Mouse (Mus musculus) hindbrain, embryonic 15.5 days (tissue): ENCODE measurements at regions not wholly inside any gene's neighbourhood (a gene's known extent, or its start where the extent isn't known, plus 50 kb on each side); places are given as distances from the start of the nearest gene placed in this dataset.
A peak's percentile ranks its signal among the peaks of the same experiment; 100 is the strongest.

Source experiments
- ATAC-seq: fragments of 200-750 bp; cut with Nextera tagmentation; 2 replicates; pipeline ENCODE4 v1.8.0; 2017; ENCODE audit warnings: low read depth, moderate number of reproducible peaks, moderate TSS enrichment; ENCODE audit not compliant: low FRiP score
- H3K27ac ChIP-seq: fragments of 300-500 bp; sonication (generic); replicated peaks from 2 replicates; pipeline ENCODE4 v1.5.1; 2015; ENCODE audit warnings: mild to moderate bottlenecking, inconsistent platforms
- H3K27me3 ChIP-seq: fragments of 300-500 bp; sonication (generic); 2 replicates; pipeline ENCODE4 v1.6.1; 2015; ENCODE audit warnings: control low read depth, inconsistent platforms
- H3K36me3 ChIP-seq: fragments of 300-500 bp; sonication (generic); 2 replicates; pipeline ENCODE4 v1.6.1; 2015; ENCODE audit warnings: control low read depth, inconsistent platforms
- H3K4me1 ChIP-seq: fragments of 300-500 bp; sonication (generic); replicated peaks from 2 replicates; pipeline ENCODE4 v1.6.1; 2015; ENCODE audit warnings: control low read depth, inconsistent platforms
- H3K4me2 ChIP-seq: fragments of 300-500 bp; sonication (generic); 2 replicates; pipeline ENCODE4 v1.6.1; 2015; ENCODE audit warnings: moderate library complexity, mild to moderate bottlenecking, inconsistent platforms
- H3K4me3 ChIP-seq: fragments of 300-500 bp; sonication (generic); 2 replicates; pipeline ENCODE4 v1.5.1; 2015; ENCODE audit warnings: mild to moderate bottlenecking, inconsistent platforms
- H3K9ac ChIP-seq: fragments of 300-500 bp; sonication (generic); 2 replicates; pipeline ENCODE4 v1.6.1; 2015; ENCODE audit warnings: inconsistent platforms
- H3K9me3 ChIP-seq: fragments of 300-500 bp; sonication (generic); 2 replicates; pipeline ENCODE4 v1.6.1; 2016; ENCODE audit warnings: control low read depth, inconsistent platforms
- WGBS: fragments of 180-500 bp; shearing (Covaris S2); methylation state at CpG from one replicate; pipeline ENCODE4 v1.1.7; 2015; 5-methylcytosine and 5-hydroxymethylcytosine counted together

GRCm38 (mm10) chr13:44390666-44391390 lies 338.4 kb upstream of the Jarid2 start:
- ATAC-seq: no peak
- H3K9ac ChIP-seq: no peak overlapping the region
- no peak overlapping the region for H3K4me2 ChIP-seq
- WGBS: 81% methylated on average over 9 of the region's 9 CpGs
- no peaks in the 10 kb centered on the region for H3K9me3 ChIP-seq
- no peak overlapping the region for H3K27ac ChIP-seq
- no peaks in the 10 kb centered on the region for H3K27me3 ChIP-seq
- no peaks in the 10 kb centered on the region for H3K36me3 ChIP-seq
- H3K4me3 ChIP-seq: no peak overlapping the region
- H3K4me1 ChIP-seq: no peaks in the 10 kb centered on the region

GRCm38 (mm10) chr13:44394016-44394415 lies 335.3 kb upstream of the Jarid2 start:
- Histone ChIP-seq H3K27ac (no peak overlapping the region), H3K4me1 (no peaks in the 10 kb centered on the region), H3K4me2 (no peak overlapping the region), H3K4me3 (no peak overlapping the region), H3K9me3 (no peaks in the 10 kb centered on the region), H3K27me3 (no peaks in the 10 kb centered on the region), H3K9ac (no peak overlapping the region), H3K36me3 (no peaks in the 10 kb centered on the region)
- no peak for ATAC-seq
- WGBS: 89% methylated on average over 5 of the region's 5 CpGs

GRCm38 (mm10) chr13:44398613-44399369 lies 330.5 kb upstream of the Jarid2 start:
- 73% methylated on average over 15 of the region's 15 CpGs for WGBS
- Histone ChIP-seq H3K4me3 (no peak overlapping the region), H3K36me3 (no peaks in the 10 kb centered on the region), H3K4me1 (0 out of 2 replicates have a peak, but pooled peaks cover 8% of the 10 kb centered on the region), H3K9me3 (no peaks in the 10 kb centered on the region), H3K27me3 (no peaks in the 10 kb centered on the region), H3K9ac (no peak overlapping the region), H3K4me2 (no peak overlapping the region), H3K27ac (no peak overlapping the region)
- 0 out of 2 replicates have a peak, but pooled peaks have one; percentile 30 for ATAC-seq

GRCm38 (mm10) chr13:44399370-44399685 lies 329.9 kb upstream of the Jarid2 start:
- Histone ChIP-seq H3K9ac (no peak overlapping the region), H3K4me2 (no peak overlapping the region), H3K36me3 (no peaks in the 10 kb centered on the region), H3K27me3 (no peaks in the 10 kb centered on the region), H3K4me1 (0 out of 2 replicates have a peak, but pooled peaks cover 8% of the 10 kb centered on the region), H3K9me3 (no peaks in the 10 kb centered on the region), H3K27ac (no peak overlapping the region), H3K4me3 (no peak overlapping the region)
- no peak for ATAC-seq
- WGBS: 55% methylated on average over 3 of the region's 4 CpGs

- H3K4me3 ChIP-seq: no peak overlapping the region
- 54% methylated on average over 7 of the region's 7 CpGs for WGBS
- no peaks in the 10 kb centered on the region for H3K9me3 ChIP-seq
- H3K36me3 ChIP-seq: no peaks in the 10 kb centered on the region
- H3K27me3 ChIP-seq: no peaks in the 10 kb centered on the region
- H3K4me1 ChIP-seq: 0 out of 2 replicates have a peak, but pooled peaks cover 8% of the 10 kb centered on the region
- no peak overlapping the region for H3K27ac ChIP-seq
- ATAC-seq: no peak
- no peak overlapping the region for H3K4me2 ChIP-seq
- no peak overlapping the region for H3K9ac ChIP-seq
Observed at GRCm38 (mm10) chr13:44399831-44400321, 329.4 kb upstream of the Jarid2 start.

GRCm38 (mm10) chr13:44404010-44404575 lies 325.2 kb upstream of the Jarid2 start:
- WGBS: 88% methylated on average over 8 of the region's 8 CpGs
- ATAC-seq: no peak

GRCm38 (mm10) chr13:44407307-44407706 lies 322.0 kb upstream of the Jarid2 start:
- ATAC-seq: no peak
- Histone ChIP-seq H3K27me3 (no peaks in the 10 kb centered on the region), H3K27ac (no peak overlapping the region), H3K36me3 (no peaks in the 10 kb centered on the region), H3K4me2 (no peak overlapping the region), H3K4me1 (no peaks in the 10 kb centered on the region), H3K9ac (no peak overlapping the region), H3K9me3 (no peaks in the 10 kb centered on the region), H3K4me3 (no peak overlapping the region)
- WGBS: 89% methylated on average over 2 of the region's 2 CpGs

More at GRCm38 (mm10) chr13:44404010-44404575, 325.2 kb upstream of the Jarid2 start:
- 0 out of 2 replicates have a peak, but pooled peaks cover 8% of the 10 kb centered on the region for H3K4me1 ChIP-seq
- no peak overlapping the region for H3K9ac ChIP-seq
- no peak overlapping the region for H3K4me3 ChIP-seq
- no peaks in the 10 kb centered on the region for H3K9me3 ChIP-seq
- H3K27me3 ChIP-seq: no peaks in the 10 kb centered on the region
- H3K27ac ChIP-seq: no peak overlapping the region
- no peak overlapping the region for H3K4me2 ChIP-seq
- no peaks in the 10 kb centered on the region for H3K36me3 ChIP-seq

GRCm38 (mm10) chr13:44408619-44408959 lies 320.7 kb upstream of the Jarid2 start:
- 81% methylated on average over 6 of the region's 6 CpGs for WGBS
- H3K4me2 ChIP-seq: no peak overlapping the region

GRCm38 (mm10) chr13:44408960-44409719 lies 320.1 kb upstream of the Jarid2 start:
- Histone ChIP-seq H3K4me3 (no peak overlapping the region), H3K9me3 (no peaks in the 10 kb centered on the region), H3K4me1 (no peaks in the 10 kb centered on the region), H3K9ac (no peak overlapping the region), H3K4me2 (no peak overlapping the region), H3K27me3 (no peaks in the 10 kb centered on the region), H3K36me3 (no peaks in the 10 kb centered on the region), H3K27ac (no peak overlapping the region)
- WGBS: 67% methylated on average over 14 of the region's 14 CpGs
- no peak for ATAC-seq

More at GRCm38 (mm10) chr13:44408619-44408959, 320.7 kb upstream of the Jarid2 start:
- H3K9me3 ChIP-seq: no peaks in the 10 kb centered on the region
- no peaks in the 10 kb centered on the region for H3K4me1 ChIP-seq
- no peak overlapping the region for H3K4me3 ChIP-seq
- H3K36me3 ChIP-seq: no peaks in the 10 kb centered on the region
- no peaks in the 10 kb centered on the region for H3K27me3 ChIP-seq
- no peak overlapping the region for H3K9ac ChIP-seq
- no peak for ATAC-seq
- no peak overlapping the region for H3K27ac ChIP-seq

- H3K9me3 ChIP-seq: no peaks in the 10 kb centered on the region
- no peaks in the 10 kb centered on the region for H3K27me3 ChIP-seq
- H3K36me3 ChIP-seq: no peaks in the 10 kb centered on the region
- ATAC-seq: no peak
- no peaks in the 10 kb centered on the region for H3K4me1 ChIP-seq
- H3K4me2 ChIP-seq: no peak overlapping the region
- 74% methylated on average over 5 of the region's 5 CpGs for WGBS
- H3K27ac ChIP-seq: no peak overlapping the region
- no peak overlapping the region for H3K9ac ChIP-seq
- no peak overlapping the region for H3K4me3 ChIP-seq
Observed at GRCm38 (mm10) chr13:44409720-44410047, 319.6 kb upstream of the Jarid2 start.

GRCm38 (mm10) chr13:44411781-44412496 lies 317.3 kb upstream of the Jarid2 start:
- Histone ChIP-seq H3K27me3 (no peaks in the 10 kb centered on the region), H3K4me3 (no peak overlapping the region), H3K9ac (no peak overlapping the region), H3K4me2 (no peak overlapping the region), H3K4me1 (peaks cover 3% of the 10 kb centered on the region), H3K27ac (no peak overlapping the region), H3K36me3 (no peaks in the 10 kb centered on the region), H3K9me3 (no peaks in the 10 kb centered on the region)
- 93% methylated on average over 2 of the region's 2 CpGs for WGBS
- ATAC-seq: no peak
